Mouse (Mus musculus) bone marrow, adult 2 months (tissue): ENCODE measurements around the gene Wnt10a.

ENCODE experiments used
- CTCF ChIP-seq: fragments of 200-500 bp; IDR thresholded peaks from 2 replicates; pipeline ENCODE4 v1.5.1; 2011; ENCODE audit warnings: low read length, control low read depth; ENCODE audit not compliant: control insufficient read depth, insufficient read depth
- POLR2A ChIP-seq: fragments of 200-500 bp; IDR thresholded peaks from 2 replicates; pipeline ENCODE4 v1.6.1; 2011; ENCODE audit warnings: low read depth, mild to moderate bottlenecking, control low read depth, low read length, borderline replicate concordance; ENCODE audit not compliant: control insufficient read depth

GRCm38 (mm10) chr1:74771845-74771930 lies 19.6 kb upstream of the Wnt10a start, which contains the start of gene Wnt6:
- TF ChIP-seq CTCF (no peak), POLR2A (no peak)
